Mouse (Mus musculus): ENCODE results near the gene B3galnt1. TPM values are rescaled to one million over a fixed set of nuclear protein-coding genes. Genes with fewer than 3 reads are reported as not detected.
A peak's percentile ranks its signal among the peaks of the same experiment; 100 is the strongest.

B3galnt1 gene
- polyA plus RNA-seq (2014; fragmentation: Nextera tagmentation; extraction: Ambion mirVana): 27.7 and 29.4 TPM in 2 replicates

- no peaks in the 10 kb centered on the region for H3K27me3 ChIP-seq (ENCODE audit: control insufficient read depth, insufficient read depth, low read length)
- H3K4me1 ChIP-seq (ENCODE audit: control insufficient read depth, insufficient read depth, low read length): no peaks in the 10 kb centered on the region
- no peaks in the 10 kb centered on the region for H3K9me3 ChIP-seq (ENCODE audit: control insufficient read depth, low read length)
- peak within 1 kb of the TSS; percentile 27; the same call in 1 of the 2 replicates for H3K27ac ChIP-seq (ENCODE audit: low read depth, low read length)
- peak within 1 kb of the TSS; percentile 78 for H3K4me2 ChIP-seq (replicated peaks; ENCODE audit: low read depth, low read length)
- peak; percentile 81 for ATAC-seq (ENCODE audit: low FRiP score, low TSS enrichment)
- WGBS: under 1% methylated on average over 96 of the region's 99 CpGs
- H3K4me3 ChIP-seq (ENCODE audit: low read length): peak within 1 kb of the TSS; percentile 68
- peak within 1 kb of the TSS; percentile 85 for H3K9ac ChIP-seq (ENCODE audit: low read depth, low read length)
- no peaks in the 10 kb centered on the region for H3K36me3 ChIP-seq (ENCODE audit: control insufficient read depth, insufficient read depth, low read length)
Observed at GRCm38 (mm10) chr3:69598261-69599165, at the start of gene B3galnt1. TSS of gene B3galnt1 (minus strand) at chr3:69598960.

- Histone ChIP-seq H3K9me3 (ENCODE audit: control insufficient read depth, low read length) (no peaks in the 10 kb centered on the region), H3K9ac (ENCODE audit: low read depth, low read length) (no peak overlapping the region), H3K36me3 (ENCODE audit: control insufficient read depth, insufficient read depth, low read length) (no peaks in the 10 kb centered on the region), H3K4me2 (replicated peaks; ENCODE audit: low read depth, low read length) (no peak overlapping the region), H3K4me3 (ENCODE audit: low read length) (no peak overlapping the region), H3K27ac (ENCODE audit: low read depth, low read length) (no peak overlapping the region), H3K4me1 (ENCODE audit: control insufficient read depth, insufficient read depth, low read length) (no peaks in the 10 kb centered on the region), H3K27me3 (ENCODE audit: control insufficient read depth, insufficient read depth, low read length) (no peaks in the 10 kb centered on the region)
- 89% methylated on average over 3 of the region's 3 CpGs for WGBS
- no peak for ATAC-seq (ENCODE audit: low FRiP score, low TSS enrichment)
Observed at GRCm38 (mm10) chr3:69634521-69634920, 35.8 kb upstream of the B3galnt1 start.

DNA sequence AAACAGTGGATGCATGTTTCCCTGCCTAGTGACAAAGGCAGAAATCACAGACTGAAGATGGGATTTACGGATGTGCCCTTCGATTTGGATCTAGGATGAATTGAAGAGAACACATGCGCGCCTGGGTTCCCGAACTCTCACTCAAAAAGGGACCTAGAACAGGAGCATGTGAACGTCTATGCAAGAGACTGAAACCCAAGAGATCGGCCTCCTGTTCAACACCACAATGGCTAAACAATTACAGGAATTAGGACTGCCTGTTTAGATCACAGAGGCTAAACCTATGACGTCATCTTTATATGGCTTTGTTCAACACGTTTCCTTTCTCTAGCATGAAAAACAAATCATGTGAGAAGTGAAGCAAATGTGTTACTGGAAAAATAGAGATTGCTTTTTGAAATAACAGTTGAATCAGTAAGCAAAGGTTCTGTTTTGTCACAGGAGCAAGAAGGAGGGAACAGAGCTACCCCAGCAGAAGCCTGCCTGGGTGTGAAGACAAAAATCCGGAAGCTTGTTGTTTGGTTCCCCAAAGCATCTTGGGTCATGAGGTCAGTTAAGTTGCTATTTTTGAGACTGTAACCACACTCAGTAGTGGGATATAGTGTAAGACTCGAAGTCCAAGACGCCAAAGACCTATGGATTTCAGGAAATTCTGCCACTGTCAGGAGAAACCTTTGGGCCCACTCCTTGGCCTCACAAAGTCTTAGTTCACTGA, 35.1 kb upstream of the B3galnt1 start:
- no peak overlapping the region for H3K27ac ChIP-seq (ENCODE audit: low read depth, low read length)
- H3K4me3 ChIP-seq (ENCODE audit: low read length): no peak overlapping the region
- 78% methylated on average over 12 of the region's 12 CpGs for WGBS

GRCm38 (mm10) chr3:69626963-69627590, 28.3 kb upstream of the B3galnt1 start:
- WGBS: 75% methylated on average over 11 of the region's 11 CpGs
- no peak overlapping the region for H3K27ac ChIP-seq (ENCODE audit: low read depth, low read length)

More for the DNA sequence above, 35.1 kb upstream of the B3galnt1 start:
- Histone ChIP-seq H3K9ac (ENCODE audit: low read depth, low read length) (no peak overlapping the region), H3K9me3 (ENCODE audit: control insufficient read depth, low read length) (no peaks in the 10 kb centered on the region), H3K36me3 (ENCODE audit: control insufficient read depth, insufficient read depth, low read length) (no peaks in the 10 kb centered on the region), H3K27me3 (ENCODE audit: control insufficient read depth, insufficient read depth, low read length) (no peaks in the 10 kb centered on the region), H3K4me1 (ENCODE audit: control insufficient read depth, insufficient read depth, low read length) (no peaks in the 10 kb centered on the region), H3K4me2 (replicated peaks; ENCODE audit: low read depth, low read length) (no peak overlapping the region)
- ATAC-seq (ENCODE audit: low FRiP score, low TSS enrichment): no peak

GRCm38 (mm10) chr3:69626213-69626962, 27.6 kb upstream of the B3galnt1 start:
- no peak for ATAC-seq (ENCODE audit: low FRiP score, low TSS enrichment)
- Histone ChIP-seq H3K36me3 (ENCODE audit: control insufficient read depth, insufficient read depth, low read length) (no peaks in the 10 kb centered on the region), H3K4me3 (ENCODE audit: low read length) (no peak overlapping the region), H3K9ac (ENCODE audit: low read depth, low read length) (no peak overlapping the region), H3K4me1 (ENCODE audit: control insufficient read depth, insufficient read depth, low read length) (no peaks in the 10 kb centered on the region), H3K9me3 (ENCODE audit: control insufficient read depth, low read length) (no peaks in the 10 kb centered on the region), H3K27ac (ENCODE audit: low read depth, low read length) (no peak overlapping the region), H3K27me3 (ENCODE audit: control insufficient read depth, insufficient read depth, low read length) (no peaks in the 10 kb centered on the region), H3K4me2 (replicated peaks; ENCODE audit: low read depth, low read length) (no peak overlapping the region)
- 78% methylated on average over 11 of the region's 11 CpGs for WGBS

More at GRCm38 (mm10) chr3:69626963-69627590, 28.3 kb upstream of the B3galnt1 start:
- no peaks in the 10 kb centered on the region for H3K36me3 ChIP-seq (ENCODE audit: control insufficient read depth, insufficient read depth, low read length)
- no peak overlapping the region for H3K4me3 ChIP-seq (ENCODE audit: low read length)
- H3K27me3 ChIP-seq (ENCODE audit: control insufficient read depth, insufficient read depth, low read length): no peaks in the 10 kb centered on the region
- H3K9ac ChIP-seq (ENCODE audit: low read depth, low read length): no peak overlapping the region
- no peaks in the 10 kb centered on the region for H3K4me1 ChIP-seq (ENCODE audit: control insufficient read depth, insufficient read depth, low read length)
- no peak overlapping the region for H3K4me2 ChIP-seq (replicated peaks; ENCODE audit: low read depth, low read length)
- H3K9me3 ChIP-seq (ENCODE audit: control insufficient read depth, low read length): no peaks in the 10 kb centered on the region
- no peak for ATAC-seq (ENCODE audit: low FRiP score, low TSS enrichment)

DNA sequence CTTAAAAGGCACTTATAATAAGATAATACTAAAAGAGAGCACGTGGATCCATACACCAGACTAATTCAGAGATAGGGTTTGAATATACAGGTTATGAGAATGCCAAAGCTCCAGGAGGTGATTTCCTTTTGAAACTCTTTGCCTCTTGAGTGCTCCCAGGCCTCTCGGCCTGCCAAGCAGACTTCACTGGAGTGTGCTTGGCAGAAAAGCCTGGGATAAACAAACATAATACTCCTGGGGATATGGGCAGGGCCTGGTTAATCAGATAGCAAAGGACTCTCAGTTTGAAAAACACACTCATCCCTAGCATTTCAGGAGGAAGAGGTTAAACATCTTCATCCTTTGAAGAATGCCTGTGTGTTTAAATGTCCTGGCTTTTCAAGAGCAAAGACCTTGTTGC, 25.4 kb upstream of the B3galnt1 start:
- ATAC-seq (ENCODE audit: low FRiP score, low TSS enrichment): no peak
- WGBS: 76% methylated on average over 2 of the region's 2 CpGs
- Histone ChIP-seq H3K9ac (ENCODE audit: low read depth, low read length) (no peak overlapping the region), H3K9me3 (ENCODE audit: control insufficient read depth, low read length) (no peaks in the 10 kb centered on the region), H3K4me1 (ENCODE audit: control insufficient read depth, insufficient read depth, low read length) (no peaks in the 10 kb centered on the region), H3K4me2 (replicated peaks; ENCODE audit: low read depth, low read length) (no peak overlapping the region), H3K27me3 (ENCODE audit: control insufficient read depth, insufficient read depth, low read length) (no peaks in the 10 kb centered on the region), H3K4me3 (ENCODE audit: low read length) (no peak overlapping the region), H3K36me3 (ENCODE audit: control insufficient read depth, insufficient read depth, low read length) (no peaks in the 10 kb centered on the region), H3K27ac (ENCODE audit: low read depth, low read length) (no peak overlapping the region)

DNA sequence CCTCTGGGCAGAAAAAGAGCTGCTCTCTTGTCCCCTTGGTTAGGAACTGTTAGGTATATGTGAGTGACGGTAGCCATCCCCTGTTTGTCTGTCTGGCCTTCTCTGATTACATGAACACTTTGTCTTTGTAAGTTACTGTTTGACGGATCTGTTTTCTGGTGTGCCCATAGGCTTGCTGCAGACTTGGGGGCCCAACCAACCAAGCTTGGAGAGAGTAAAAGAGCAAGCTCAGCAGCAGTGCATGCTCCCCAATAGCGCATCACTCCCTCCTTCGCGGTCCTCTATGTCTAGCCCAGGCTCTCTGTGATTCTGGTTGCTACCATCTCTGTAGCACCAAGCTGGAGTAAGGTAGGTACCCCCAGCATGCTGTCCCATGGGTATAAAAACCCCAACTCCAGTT, 9.1 kb upstream of the B3galnt1 start:
- Histone ChIP-seq H3K27ac (ENCODE audit: low read depth, low read length) (no peak overlapping the region), H3K9ac (ENCODE audit: low read depth, low read length) (no peak overlapping the region), H3K4me3 (ENCODE audit: low read length) (no peak overlapping the region), H3K36me3 (ENCODE audit: control insufficient read depth, insufficient read depth, low read length) (no peaks in the 10 kb centered on the region), H3K4me2 (replicated peaks; ENCODE audit: low read depth, low read length) (no peak overlapping the region), H3K9me3 (ENCODE audit: control insufficient read depth, low read length) (0 out of 2 replicates have a peak, but pooled peaks cover 5% of the 10 kb centered on the region), H3K27me3 (ENCODE audit: control insufficient read depth, insufficient read depth, low read length) (no peaks in the 10 kb centered on the region), H3K4me1 (ENCODE audit: control insufficient read depth, insufficient read depth, low read length) (no peaks in the 10 kb centered on the region)
- WGBS: 90% methylated on average over 5 of the region's 5 CpGs
- ATAC-seq (ENCODE audit: low FRiP score, low TSS enrichment): no peak

DNA sequence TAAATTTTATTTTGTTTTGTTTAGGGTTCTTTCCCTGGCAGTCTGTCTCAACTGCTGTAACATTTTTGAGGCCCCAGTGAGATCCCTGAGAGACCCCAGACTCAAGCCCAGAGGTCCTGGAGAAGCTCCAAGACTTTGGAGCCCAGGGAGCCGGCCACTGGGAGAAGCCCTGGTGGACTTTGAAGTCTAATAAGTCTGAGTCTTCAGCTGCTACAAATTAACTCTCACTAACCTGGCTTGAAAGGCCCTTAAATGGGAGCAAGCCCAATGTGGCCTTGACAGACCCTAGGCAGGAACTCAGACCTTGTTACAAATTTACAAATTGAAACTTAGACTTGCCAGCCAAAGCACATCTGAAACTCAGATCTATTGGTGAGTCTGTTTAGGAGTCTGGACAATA, 8.7 kb upstream of the B3galnt1 start:
- no peak for ATAC-seq (ENCODE audit: low FRiP score, low TSS enrichment)
- no peak overlapping the region for H3K27ac ChIP-seq (ENCODE audit: low read depth, low read length)
- H3K9me3 ChIP-seq (ENCODE audit: control insufficient read depth, low read length): 0 out of 2 replicates have a peak, but pooled peaks cover 2% of the 10 kb centered on the region
- no peak overlapping the region for H3K4me3 ChIP-seq (ENCODE audit: low read length)
- no peaks in the 10 kb centered on the region for H3K36me3 ChIP-seq (ENCODE audit: control insufficient read depth, insufficient read depth, low read length)
- H3K9ac ChIP-seq (ENCODE audit: low read depth, low read length): no peak overlapping the region
- no peaks in the 10 kb centered on the region for H3K27me3 ChIP-seq (ENCODE audit: control insufficient read depth, insufficient read depth, low read length)
- H3K4me1 ChIP-seq (ENCODE audit: control insufficient read depth, insufficient read depth, low read length): no peaks in the 10 kb centered on the region
- 25% methylated on average over 1 of the region's 1 CpGs for WGBS
- no peak overlapping the region for H3K4me2 ChIP-seq (replicated peaks; ENCODE audit: low read depth, low read length)
